Mouse (Mus musculus) olfactory bulb, adult 2 months (tissue): ENCODE data around the gene Gpm6a.

Experiments used
- CTCF ChIP-seq: fragments of 200-500 bp; IDR thresholded peaks from 2 replicates; pipeline ENCODE4 v1.5.1; 2012; ENCODE audit warnings: low read depth, mild to moderate bottlenecking, low read length, moderate library complexity; ENCODE audit not compliant: insufficient read depth
- POLR2A ChIP-seq: fragments of 200-500 bp; IDR thresholded peaks from 2 replicates; pipeline ENCODE4 v1.6.1; 2012; ENCODE audit warnings: mild to moderate bottlenecking, low read depth, low read length, moderate library complexity; ENCODE audit not compliant: insufficient read depth

DNA sequence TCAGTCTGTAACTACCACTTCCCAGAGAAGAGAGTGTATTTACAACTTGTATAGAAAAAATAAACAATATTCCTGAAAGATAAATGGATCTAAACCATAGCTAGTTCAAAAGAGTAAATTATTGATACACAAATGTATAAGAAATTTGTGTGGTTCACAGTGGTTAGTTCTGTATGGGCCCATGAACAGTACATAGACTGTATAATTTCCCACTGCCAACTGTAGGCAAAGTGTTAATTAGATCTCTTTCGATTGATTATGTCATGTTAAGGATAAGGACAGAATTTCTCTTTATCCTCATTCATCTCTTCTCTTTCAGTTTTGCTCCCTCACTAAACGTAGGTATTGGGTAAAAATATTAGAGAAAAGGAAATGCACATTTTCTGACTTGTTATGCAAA is 148.4 kb downstream of the Gpm6a start:
- no peak for TF ChIP-seq CTCF
- no peak for TF ChIP-seq POLR2A
